Mouse (Mus musculus): ENCODE measurements around the gene Neil3. TPM values are rescaled to one million over a fixed set of nuclear protein-coding genes. Genes with fewer than 3 reads are reported as not detected.

Neil3 gene
- polyA plus RNA-seq, 1 experiment from 2014 or later, result 36.3 TPM

- H3K4me2 ChIP-seq (replicated peaks; ENCODE audit: low read depth, low read length), result no peak overlapping the region
- H3K27me3 ChIP-seq (ENCODE audit: control insufficient read depth, insufficient read depth, low read length), result no peaks in the 10 kb centered on the region
- no peak overlapping the region for H3K9ac ChIP-seq (replicated peaks; ENCODE audit: low read depth, low read length)
- no peaks in the 10 kb centered on the region for H3K4me1 ChIP-seq (ENCODE audit: control insufficient read depth, insufficient read depth, low read length)
- H3K36me3 ChIP-seq (ENCODE audit: control insufficient read depth, insufficient read depth, low read length), result no peaks in the 10 kb centered on the region
- no peak overlapping the region for H3K4me3 ChIP-seq (ENCODE audit: low read depth, low read length)
- H3K27ac ChIP-seq (ENCODE audit: low read length), result no peak overlapping the region
- 65% methylated on average over 8 of the region's 8 CpGs for WGBS
- no peaks in the 10 kb centered on the region for H3K9me3 ChIP-seq (ENCODE audit: control insufficient read depth, low read depth, low read length)
- ATAC-seq (ENCODE audit: insufficient number of reproducible peaks, insufficient read depth, low FRiP score, low read depth), result no peak
Observed at GRCm38 (mm10) chr8:53614288-53614646, 24.6 kb downstream of the Neil3 start.

- H3K27ac ChIP-seq (ENCODE audit: low read length), result no peak overlapping the region
- no peak overlapping the region for H3K4me2 ChIP-seq (replicated peaks; ENCODE audit: low read depth, low read length)
- no peaks in the 10 kb centered on the region for H3K4me1 ChIP-seq (ENCODE audit: control insufficient read depth, insufficient read depth, low read length)
Observed at GRCm38 (mm10) chr8:53613577-53614287, 25.1 kb downstream of the Neil3 start.

GRCm38 (mm10) chr8:53612297-53612696 lies 26.6 kb downstream of the Neil3 start:
- Histone ChIP-seq H3K9ac (replicated peaks; ENCODE audit: low read depth, low read length) (no peak overlapping the region), H3K36me3 (ENCODE audit: control insufficient read depth, insufficient read depth, low read length) (no peaks in the 10 kb centered on the region), H3K27me3 (ENCODE audit: control insufficient read depth, insufficient read depth, low read length) (no peaks in the 10 kb centered on the region), H3K4me1 (ENCODE audit: control insufficient read depth, insufficient read depth, low read length) (no peaks in the 10 kb centered on the region), H3K4me2 (replicated peaks; ENCODE audit: low read depth, low read length) (no peak overlapping the region), H3K9me3 (ENCODE audit: control insufficient read depth, low read depth, low read length) (no peaks in the 10 kb centered on the region), H3K4me3 (ENCODE audit: low read depth, low read length) (no peak overlapping the region), H3K27ac (ENCODE audit: low read length) (no peak overlapping the region)
- ATAC-seq (ENCODE audit: insufficient number of reproducible peaks, insufficient read depth, low FRiP score, low read depth), result no peak
- 71% methylated on average over 7 of the region's 7 CpGs for WGBS

More at GRCm38 (mm10) chr8:53613577-53614287, 25.1 kb downstream of the Neil3 start:
- Histone ChIP-seq H3K27me3 (ENCODE audit: control insufficient read depth, insufficient read depth, low read length) (no peaks in the 10 kb centered on the region), H3K4me3 (ENCODE audit: low read depth, low read length) (no peak overlapping the region), H3K9me3 (ENCODE audit: control insufficient read depth, low read depth, low read length) (no peaks in the 10 kb centered on the region), H3K36me3 (ENCODE audit: control insufficient read depth, insufficient read depth, low read length) (no peaks in the 10 kb centered on the region), H3K9ac (replicated peaks; ENCODE audit: low read depth, low read length) (no peak overlapping the region)
- 88% methylated on average over 7 of the region's 7 CpGs for WGBS
- no peak for ATAC-seq (ENCODE audit: insufficient number of reproducible peaks, insufficient read depth, low FRiP score, low read depth)

- H3K4me1 ChIP-seq (ENCODE audit: control insufficient read depth, insufficient read depth, low read length), result no peaks in the 10 kb centered on the region
- H3K4me2 ChIP-seq (replicated peaks; ENCODE audit: low read depth, low read length), result no peak overlapping the region
- no peak; the same call in 1 of the 2 replicates for ATAC-seq (ENCODE audit: insufficient number of reproducible peaks, insufficient read depth, low FRiP score, low read depth)
- 30% methylated on average over 3 of the region's 3 CpGs for WGBS
- H3K27me3 ChIP-seq (ENCODE audit: control insufficient read depth, insufficient read depth, low read length), result no peaks in the 10 kb centered on the region
- no peak overlapping the region for H3K27ac ChIP-seq (ENCODE audit: low read length)
- H3K9ac ChIP-seq (replicated peaks; ENCODE audit: low read depth, low read length), result no peak overlapping the region
- no peaks in the 10 kb centered on the region for H3K9me3 ChIP-seq (ENCODE audit: control insufficient read depth, low read depth, low read length)
- H3K36me3 ChIP-seq (ENCODE audit: control insufficient read depth, insufficient read depth, low read length), result no peaks in the 10 kb centered on the region
- H3K4me3 ChIP-seq (ENCODE audit: low read depth, low read length), result no peak overlapping the region
Observed at GRCm38 (mm10) chr8:53607040-53607439, 31.8 kb downstream of the Neil3 start.

GRCm38 (mm10) chr8:53604906-53605305 lies 34.0 kb downstream of the Neil3 start:
- H3K27ac ChIP-seq (ENCODE audit: low read length), result no peak overlapping the region
- no peaks in the 10 kb centered on the region; the same call in 1 of the 2 replicates for H3K36me3 ChIP-seq (ENCODE audit: control insufficient read depth, insufficient read depth, low read length)
- H3K4me1 ChIP-seq (ENCODE audit: control insufficient read depth, insufficient read depth, low read length), result no peaks in the 10 kb centered on the region
- WGBS, result 95% methylated on average over 5 of the region's 5 CpGs
- H3K9ac ChIP-seq (replicated peaks; ENCODE audit: low read depth, low read length), result no peak overlapping the region
- no peak overlapping the region for H3K4me3 ChIP-seq (ENCODE audit: low read depth, low read length)
- no peak overlapping the region for H3K4me2 ChIP-seq (replicated peaks; ENCODE audit: low read depth, low read length)
- no peaks in the 10 kb centered on the region for H3K9me3 ChIP-seq (ENCODE audit: control insufficient read depth, low read depth, low read length)
- no peaks in the 10 kb centered on the region for H3K27me3 ChIP-seq (ENCODE audit: control insufficient read depth, insufficient read depth, low read length)
- no peak for ATAC-seq (ENCODE audit: insufficient number of reproducible peaks, insufficient read depth, low FRiP score, low read depth)

- Histone ChIP-seq H3K36me3 (ENCODE audit: control insufficient read depth, insufficient read depth, low read length) (no peaks in the 10 kb centered on the region; the same call in 1 of the 2 replicates), H3K27ac (ENCODE audit: low read length) (no peak overlapping the region), H3K4me2 (replicated peaks; ENCODE audit: low read depth, low read length) (no peak overlapping the region), H3K4me1 (ENCODE audit: control insufficient read depth, insufficient read depth, low read length) (no peaks in the 10 kb centered on the region), H3K27me3 (ENCODE audit: control insufficient read depth, insufficient read depth, low read length) (no peaks in the 10 kb centered on the region), H3K4me3 (ENCODE audit: low read depth, low read length) (no peak overlapping the region), H3K9ac (replicated peaks; ENCODE audit: low read depth, low read length) (no peak overlapping the region), H3K9me3 (ENCODE audit: control insufficient read depth, low read depth, low read length) (no peaks in the 10 kb centered on the region)
- ATAC-seq (ENCODE audit: insufficient number of reproducible peaks, insufficient read depth, low FRiP score, low read depth), result no peak
- 84% methylated on average over 4 of the region's 4 CpGs for WGBS
Observed at GRCm38 (mm10) chr8:53603672-53604071, 35.2 kb downstream of the Neil3 start.

- Histone ChIP-seq H3K9me3 (ENCODE audit: control insufficient read depth, low read depth, low read length) (no peaks in the 10 kb centered on the region), H3K9ac (replicated peaks; ENCODE audit: low read depth, low read length) (no peak overlapping the region), H3K36me3 (ENCODE audit: control insufficient read depth, insufficient read depth, low read length) (no peaks in the 10 kb centered on the region; the same call in 1 of the 2 replicates), H3K4me1 (ENCODE audit: control insufficient read depth, insufficient read depth, low read length) (no peaks in the 10 kb centered on the region), H3K4me3 (ENCODE audit: low read depth, low read length) (no peak overlapping the region), H3K27ac (ENCODE audit: low read length) (no peak overlapping the region), H3K4me2 (replicated peaks; ENCODE audit: low read depth, low read length) (no peak overlapping the region), H3K27me3 (ENCODE audit: control insufficient read depth, insufficient read depth, low read length) (no peaks in the 10 kb centered on the region)
- WGBS, result 82% methylated on average over 3 of the region's 3 CpGs
- ATAC-seq (ENCODE audit: insufficient number of reproducible peaks, insufficient read depth, low FRiP score, low read depth), result no peak
Observed at GRCm38 (mm10) chr8:53600826-53601225, 38.0 kb downstream of the Neil3 start.

GRCm38 (mm10) chr8:53600025-53600811 lies 38.6 kb downstream of the Neil3 start:
- Histone ChIP-seq H3K27ac (ENCODE audit: low read length) (no peak overlapping the region), H3K36me3 (ENCODE audit: control insufficient read depth, insufficient read depth, low read length) (no peaks in the 10 kb centered on the region; the same call in 1 of the 2 replicates), H3K4me1 (ENCODE audit: control insufficient read depth, insufficient read depth, low read length) (no peaks in the 10 kb centered on the region), H3K27me3 (ENCODE audit: control insufficient read depth, insufficient read depth, low read length) (no peaks in the 10 kb centered on the region), H3K4me2 (replicated peaks; ENCODE audit: low read depth, low read length) (no peak overlapping the region), H3K9me3 (ENCODE audit: control insufficient read depth, low read depth, low read length) (no peaks in the 10 kb centered on the region), H3K4me3 (ENCODE audit: low read depth, low read length) (no peak overlapping the region), H3K9ac (replicated peaks; ENCODE audit: low read depth, low read length) (no peak overlapping the region)
- ATAC-seq (ENCODE audit: insufficient number of reproducible peaks, insufficient read depth, low FRiP score, low read depth), result no peak
- 92% methylated on average over 11 of the region's 11 CpGs for WGBS

All from stomach, embryonic 14.5 days (tissue).